Mouse (Mus musculus): ENCODE measurements around the gene Slc9c1. TPM values are rescaled to one million over a fixed set of nuclear protein-coding genes. Genes with fewer than 3 reads are reported as not detected.

Gene Slc9c1
- polyA plus RNA-seq (2017; shearing (Covaris generic)) = not detected

GRCm38 (mm10) chr16:45535009-45535408, at the start of gene Slc9c1:
Gene Slc9c1 (plus strand): TSS chr16:45535309.

GRCm38 (mm10) chr16:45492927-45493326, 42.2 kb upstream of the Slc9c1 start, which contains the start of gene Gm609:
Gene Gm609 (minus strand): TSS chr16:45492969.

GRCm38 (mm10) chr16:45531950-45532349, 3.2 kb upstream of the Slc9c1 start, which contains the start of gene Gm17783:
Gene Gm17783 (minus strand): TSS chr16:45532050.

GRCm38 (mm10) chr16:45610267-45610666, 75.2 kb downstream of the Slc9c1 start, which contains the start of gene Gcsam:
Gene Gcsam (plus strand): TSS chr16:45610380.

GRCm38 (mm10) chr16:45653934-45654332, 118.8 kb downstream of the Slc9c1 start, which contains the start of gene BC016579:
Gene BC016579 (minus strand): TSS chr16:45654068.

Other genes with a start within 250 kb of the Slc9c1 start
- 125 TPM for gene Cd200, start 126.3 kb upstream of the Slc9c1 start, polyA plus RNA-seq (2017; shearing (Covaris generic))
- not detected for gene Gm609, start 42.3 kb upstream of the Slc9c1 start, polyA plus RNA-seq (2017; shearing (Covaris generic))
- gene Gm17783, start 3.3 kb upstream of the Slc9c1 start, polyA plus RNA-seq (2017; shearing (Covaris generic)) = not detected
- gene Gcsam, start 75.1 kb downstream of the Slc9c1 start, polyA plus RNA-seq (2017; shearing (Covaris generic)) = not detected
- gene BC016579, start 118.8 kb downstream of the Slc9c1 start, polyA plus RNA-seq (2017; shearing (Covaris generic)) = not detected
- gene Tmprss7, start 158.3 kb downstream of the Slc9c1 start, polyA plus RNA-seq (2017; shearing (Covaris generic)) = not detected
- gene Tagln3, start 189.3 kb downstream of the Slc9c1 start, polyA plus RNA-seq (2017; shearing (Covaris generic)) = 0.37 TPM
- 33.1 TPM for gene Abhd10, start 207.6 kb downstream of the Slc9c1 start, polyA plus RNA-seq (2017; shearing (Covaris generic))